In genomic region chr6:125925861-125926260, GRCm38 (mm10) we compare ENCODE assay signal across 16 mouse cellular contexts.
"Had no signal": no experiment of that assay in that cellular context is flagged by ENCODE, and none has a peak within 500 bp of the region (broad histone marks: within the 10 kb centered on the region; RNA-seq: fewer than 3 reads in every experiment).

No protein-coding gene starts in this region.

- DNase-seq: cerebellum, adult 8-10 months; cerebellum, adult 9-10 months; cerebellum, adult 9-11 months; cerebellum, postnatal 10 days; cerebellum, postnatal 14 days; cerebellum, postnatal 25 days; cerebellum, postnatal 36 days; embryo, embryonic 11 days; forebrain, postnatal 0 days; gastrocnemius, adult 2 months; gastrocnemius, postnatal 10 days; gastrocnemius, postnatal 14 days; gastrocnemius, postnatal 25 days; gastrocnemius, postnatal 36 days; heart, adult 18-20 months; heart, adult 2 months had no signal
